Mouse (Mus musculus): Measurements from ENCODE around the gene Anxa9.

DNA sequence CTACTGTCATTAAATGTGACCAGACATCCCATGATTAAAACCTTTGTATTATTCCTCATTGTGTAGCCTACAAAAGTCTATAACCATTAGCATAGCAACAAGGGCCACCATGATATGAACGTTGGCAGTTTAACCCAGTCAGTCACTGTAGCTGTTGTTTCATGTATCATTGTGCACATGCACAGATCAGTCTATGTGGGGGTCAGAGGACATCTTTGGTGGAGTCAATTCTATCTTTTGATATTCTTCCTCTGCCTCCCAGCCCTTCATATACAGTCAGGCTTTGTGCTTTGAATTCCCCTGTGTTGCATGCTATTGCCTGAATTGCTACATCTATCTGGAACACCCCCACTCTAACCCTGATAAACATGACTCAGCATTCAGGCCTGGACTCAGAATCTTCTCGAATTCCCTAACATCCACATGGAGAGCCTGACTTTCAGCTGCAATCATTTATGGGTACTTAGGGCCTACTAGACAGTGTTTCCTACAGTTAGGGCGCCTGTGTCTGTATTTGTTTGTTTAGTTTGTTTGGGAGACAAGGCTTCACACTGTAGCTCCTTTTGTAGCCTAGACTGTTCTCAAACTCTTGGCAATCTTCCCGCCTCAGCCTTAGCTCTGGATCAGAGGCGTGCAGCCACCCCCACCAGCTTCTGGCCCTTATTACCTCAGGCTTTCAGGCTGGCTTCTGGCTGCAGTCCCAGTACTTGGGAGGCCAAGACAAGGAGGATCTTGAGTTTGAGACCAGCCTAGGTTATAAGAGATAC is 60.3 kb downstream of the Anxa9 start:
- no peak for TF ChIP-seq POLR2A (IDR thresholded peaks at IDR 0.05; ENCODE audit: control insufficient read depth, extremely low read depth, insufficient read depth, low read length, poor library complexity)
- no peak for TF ChIP-seq CTCF (IDR thresholded peaks at IDR 0.05; ENCODE audit: borderline replicate concordance, control insufficient read depth, extremely low read depth, insufficient read depth, low read length, poor library complexity)
